Mouse (Mus musculus) v-Abl transformed pro-B cells (cell line): Measurements from ENCODE around the gene Lipa.

Experiments used
- in situ Hi-C, 2 experiments: fragments of 400-800 bp; cut with MboI; formaldehyde crosslinking; loops; one replicate each; pipeline ENCODE4 v1.15.1; 2025; ENCODE audit not compliant: unreplicated experiment in 2 of 2

The Lipa gene

DNA sequence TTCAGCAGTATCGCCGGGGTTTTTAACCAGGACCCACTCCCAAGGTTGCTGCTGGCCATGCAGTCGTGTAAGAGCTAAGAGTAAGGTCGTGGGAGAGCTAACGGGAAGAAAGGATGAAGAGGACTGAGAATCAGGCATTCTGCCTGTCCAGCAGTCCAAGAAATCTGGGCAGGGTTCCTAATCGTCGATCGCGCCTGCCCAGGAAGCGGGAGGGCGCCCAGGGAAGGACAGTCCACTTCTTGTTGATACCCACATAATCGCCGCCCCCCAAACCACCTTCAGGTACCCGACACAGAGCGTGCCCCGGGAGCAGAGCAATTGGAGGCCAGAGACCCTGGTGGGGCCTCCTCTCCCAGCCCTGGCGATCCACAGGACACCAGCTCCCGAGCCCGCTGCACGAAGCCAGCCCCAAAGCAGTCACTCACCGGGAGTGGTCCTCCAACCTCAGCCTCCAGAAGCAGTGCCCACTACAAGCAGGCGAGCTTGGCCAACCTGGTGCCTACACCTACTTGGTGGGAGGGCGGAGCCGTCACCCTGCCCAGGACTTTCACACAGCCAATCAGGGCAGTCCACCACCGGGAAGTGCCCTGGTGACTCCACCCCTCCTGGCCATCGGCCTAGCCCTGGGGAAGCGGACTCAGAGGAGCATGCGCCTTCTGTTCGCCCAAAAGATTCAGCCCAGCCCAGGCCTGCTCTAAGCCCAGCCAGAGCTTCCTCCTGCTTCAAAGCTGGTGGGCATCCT, at the start of gene Lipa:
TSS of gene Lipa (minus strand) at position 534 of the 742 bp plus-strand sequence.
- in situ Hi-C loops: loop anchor here in 1 of 2 experiments (25.0 kb wide), 1 partner anchor 260 kb away; no protein-coding TSS in a partner anchor

- in situ Hi-C loops: no loop called here
Measured at GRCm38 (mm10) chr19:34573650-34574049, 46.4 kb upstream of the Lipa start.

DNA sequence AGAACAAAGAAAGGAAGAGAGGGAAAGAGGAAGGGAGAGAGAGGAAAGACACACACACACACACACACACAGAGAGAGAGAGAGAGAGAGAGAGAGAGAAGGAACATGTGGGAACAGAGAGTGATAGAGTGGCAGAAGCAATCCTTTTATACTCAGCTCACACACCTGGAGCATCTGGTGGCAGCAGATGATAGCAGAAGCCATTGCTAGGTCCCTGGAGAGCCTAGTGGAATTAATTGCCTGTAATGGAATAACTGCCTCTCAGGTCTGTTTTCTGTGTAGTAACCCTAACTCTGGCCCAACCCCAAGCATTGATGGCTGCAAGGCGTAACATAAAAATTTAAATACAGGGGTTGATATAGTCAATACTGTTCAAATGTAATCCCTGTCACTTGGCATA, 43.8 kb upstream of the Lipa start:
- in situ Hi-C loops: no loop called here

- in situ Hi-C loops: no loop called here
Measured at GRCm38 (mm10) chr19:34569896-34570476, 42.7 kb upstream of the Lipa start.

DNA sequence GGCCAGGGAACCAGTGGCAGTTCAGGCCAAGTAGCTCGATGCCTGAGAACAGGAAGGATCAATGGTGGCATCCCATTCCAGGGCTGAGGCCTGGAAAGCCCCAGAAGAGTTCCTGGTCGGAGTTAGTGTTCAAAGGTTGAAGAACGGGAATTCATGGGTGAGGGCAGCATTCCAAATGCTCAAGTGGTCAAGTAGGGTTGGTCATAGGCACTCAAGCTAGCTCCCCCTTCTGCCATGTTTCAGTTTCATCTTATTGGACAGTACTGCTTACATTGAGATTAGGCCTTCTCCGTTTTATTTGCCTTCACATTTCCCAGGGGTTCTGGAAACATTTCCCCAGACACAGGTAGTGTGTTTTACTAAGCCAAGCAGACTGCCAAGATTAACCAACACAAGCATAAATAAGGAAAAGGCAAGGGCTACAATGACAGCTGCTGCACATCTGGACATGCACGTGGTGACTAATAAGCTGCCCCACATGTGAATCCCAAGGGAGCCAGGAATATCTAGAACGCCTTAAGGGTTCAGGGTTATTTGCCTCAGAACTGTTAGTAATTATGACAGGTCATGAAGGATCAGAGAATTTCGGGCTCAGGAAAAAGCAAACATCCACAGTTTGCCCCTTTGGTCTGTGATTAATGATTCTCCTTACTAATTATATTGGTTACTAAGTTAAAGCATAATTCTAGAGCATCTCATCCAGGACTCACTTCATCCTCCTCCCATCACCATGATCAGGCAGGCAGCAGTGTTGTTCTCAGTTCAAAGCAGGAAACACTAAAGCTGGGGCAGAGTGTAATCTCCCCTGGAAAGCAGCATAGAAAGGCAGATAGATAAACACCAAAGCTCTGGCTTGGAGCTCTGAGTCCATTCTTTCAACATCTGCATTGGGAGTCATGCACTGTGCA, 42.0 kb upstream of the Lipa start:
- in situ Hi-C loops: no loop called here

DNA sequence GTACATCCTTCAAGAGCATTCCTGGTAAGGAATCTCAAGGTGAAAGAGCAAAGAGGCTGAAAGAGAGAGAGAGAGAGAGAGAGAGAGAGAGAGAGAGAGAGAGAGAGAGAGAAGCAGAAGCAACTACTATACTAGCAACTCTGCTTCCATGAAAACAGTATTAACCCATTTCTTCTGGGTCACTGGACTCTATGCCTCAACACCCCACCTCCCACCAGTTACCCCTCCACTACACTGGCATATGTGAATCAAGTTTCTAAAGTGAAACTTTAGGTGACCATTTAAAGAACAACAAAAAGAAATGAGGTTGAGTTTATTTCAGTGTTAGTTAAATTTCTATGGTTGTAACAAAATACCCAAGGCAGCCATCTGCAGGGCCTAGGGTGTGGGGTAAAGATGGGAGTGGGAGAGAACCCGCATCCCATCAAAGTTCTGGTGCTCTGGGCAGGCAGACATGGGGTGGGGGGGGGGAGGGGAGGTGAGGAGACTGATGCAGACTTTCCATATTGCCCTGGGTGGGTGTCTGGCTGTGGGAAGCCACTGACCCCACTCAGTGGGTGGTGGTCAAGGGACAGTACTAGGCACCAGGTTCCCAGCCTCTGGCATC, 39.0 kb upstream of the Lipa start:
- in situ Hi-C loops: no loop called here

GRCm38 (mm10) chr19:34562556-34562955, 35.3 kb upstream of the Lipa start:
- in situ Hi-C loops: no loop called here

DNA sequence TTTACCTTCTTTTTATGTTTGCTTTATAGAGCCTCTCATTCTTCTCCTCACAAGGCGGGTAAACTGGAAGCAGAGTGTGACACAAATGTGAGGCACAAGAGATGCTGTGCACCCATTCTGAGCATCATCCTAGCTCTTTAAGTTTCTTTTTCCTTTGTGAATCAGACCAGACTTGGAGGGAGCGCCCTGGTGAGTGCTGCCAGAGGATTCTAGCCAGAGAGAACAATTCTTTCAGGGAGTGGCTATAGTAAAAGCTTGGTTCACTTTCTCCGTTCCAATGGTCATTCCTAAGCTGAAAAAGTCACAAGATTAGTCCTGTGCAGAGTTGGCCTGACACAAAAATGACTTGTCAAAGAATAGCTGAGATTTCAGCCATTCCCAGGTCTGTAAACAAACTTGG, 29.3 kb upstream of the Lipa start:
- in situ Hi-C loops: loop anchor here (5.0 kb wide), 2 partner anchors 36 to 41 kb away; no protein-coding TSS in a partner anchor

- in situ Hi-C loops: no loop called here
Measured at GRCm38 (mm10) chr19:34554061-34554460, 26.8 kb upstream of the Lipa start.

DNA sequence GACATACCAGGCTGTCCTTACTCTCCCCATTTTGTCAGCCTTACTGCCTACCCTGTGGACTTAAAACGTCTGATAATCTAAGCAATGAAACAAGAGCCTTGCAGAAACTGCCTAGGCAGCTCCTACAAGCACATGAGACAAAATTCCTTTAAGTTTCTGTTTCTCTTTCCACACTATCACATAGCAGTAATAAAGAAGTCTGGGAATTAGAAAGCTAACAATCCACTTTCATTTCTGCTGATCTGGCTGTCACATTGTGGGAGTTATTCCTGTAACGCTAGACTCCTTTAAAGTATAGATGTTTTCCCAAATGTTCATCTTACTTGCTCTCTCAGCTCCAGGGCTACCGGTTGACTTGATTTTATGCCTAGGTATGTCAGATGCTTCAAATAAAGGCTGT, 26.2 kb upstream of the Lipa start:
- in situ Hi-C loops: no loop called here

DNA sequence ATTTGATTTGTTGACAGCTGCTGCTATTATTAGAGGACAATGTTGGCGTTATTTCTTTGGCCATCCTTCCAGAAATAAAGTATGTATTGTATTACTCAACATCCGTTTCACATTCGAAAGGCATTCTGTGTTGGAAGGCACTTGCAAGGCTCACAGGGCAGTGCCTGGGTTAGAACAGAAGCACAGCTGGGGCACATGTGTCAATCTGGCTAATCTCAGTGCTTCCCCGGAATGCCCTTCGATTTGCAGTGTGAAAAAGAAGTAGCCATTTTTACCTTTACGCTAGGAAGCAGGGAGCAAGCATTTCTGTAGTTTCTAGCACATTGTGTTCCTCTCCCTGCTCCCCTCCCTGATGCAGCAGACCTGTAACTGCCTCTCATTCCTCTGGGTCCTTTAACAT, 25.7 kb upstream of the Lipa start:
- in situ Hi-C loops: no loop called here

GRCm38 (mm10) chr19:34551981-34552380, 24.7 kb upstream of the Lipa start:
- in situ Hi-C loops: no loop called here

DNA sequence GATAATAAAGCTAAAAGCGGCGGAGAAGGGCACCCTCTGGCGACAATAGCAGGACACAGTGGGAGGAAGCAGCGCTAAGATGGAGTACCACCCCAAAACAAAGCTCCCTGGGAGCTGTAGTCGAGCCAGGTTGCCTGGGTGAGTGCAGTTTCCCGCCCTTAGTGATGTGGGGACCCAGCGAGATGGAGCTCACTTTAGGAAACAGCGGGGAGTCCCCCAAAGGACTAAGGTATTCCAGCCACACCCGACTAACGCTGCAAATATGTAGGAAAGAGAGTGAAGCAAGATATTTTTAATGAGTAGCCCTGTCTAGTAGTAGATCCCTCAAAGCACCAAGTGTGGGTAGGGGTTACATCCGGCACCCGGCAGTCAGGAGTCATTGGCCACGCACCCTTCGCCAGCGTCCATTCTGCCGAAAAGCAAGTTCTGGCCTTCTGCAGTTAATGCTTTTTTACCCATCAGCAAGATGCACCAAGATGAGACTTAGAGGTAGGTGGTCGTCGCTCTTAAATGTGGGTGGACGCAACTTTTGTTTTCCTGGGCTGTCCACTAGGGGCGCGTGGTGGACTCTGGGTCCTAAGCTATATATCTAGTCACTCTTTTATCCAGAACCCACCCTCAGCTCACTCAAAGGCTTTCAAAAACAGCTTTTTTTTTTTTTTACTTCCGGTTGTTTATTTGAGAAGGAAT, 23.4 kb upstream of the Lipa start, which contains the start of gene Ifit2:
TSS of gene Ifit2 (plus strand) at position 161 of the 690 bp plus-strand sequence.
- in situ Hi-C loops: no loop called here

GRCm38 (mm10) chr19:34550205-34550533, 22.9 kb upstream of the Lipa start:
- in situ Hi-C loops: no loop called here

DNA sequence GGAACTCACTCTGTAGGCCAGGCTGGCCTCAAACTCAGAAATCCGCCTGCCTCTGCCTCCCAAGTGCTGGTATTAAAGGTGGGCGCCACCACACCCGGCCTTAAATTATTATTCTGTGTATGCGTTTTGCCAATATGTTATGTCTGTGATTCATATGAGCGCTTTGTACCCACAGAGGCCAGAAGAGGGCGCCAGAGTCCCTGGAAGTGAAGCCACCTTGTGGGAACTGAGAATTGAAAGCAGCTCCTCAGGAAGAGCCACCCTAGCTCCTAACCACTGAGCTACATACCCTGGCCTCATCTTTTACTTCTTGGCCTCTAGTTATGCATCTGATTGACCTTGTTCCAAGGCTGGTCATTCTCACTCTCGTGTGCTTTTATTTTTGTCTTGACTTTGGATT, 20.7 kb upstream of the Lipa start:
- in situ Hi-C loops: loop anchor here (5.0 to 25.0 kb wide), 7 partner anchors 46 to 303 kb away; no protein-coding TSS in a partner anchor

DNA sequence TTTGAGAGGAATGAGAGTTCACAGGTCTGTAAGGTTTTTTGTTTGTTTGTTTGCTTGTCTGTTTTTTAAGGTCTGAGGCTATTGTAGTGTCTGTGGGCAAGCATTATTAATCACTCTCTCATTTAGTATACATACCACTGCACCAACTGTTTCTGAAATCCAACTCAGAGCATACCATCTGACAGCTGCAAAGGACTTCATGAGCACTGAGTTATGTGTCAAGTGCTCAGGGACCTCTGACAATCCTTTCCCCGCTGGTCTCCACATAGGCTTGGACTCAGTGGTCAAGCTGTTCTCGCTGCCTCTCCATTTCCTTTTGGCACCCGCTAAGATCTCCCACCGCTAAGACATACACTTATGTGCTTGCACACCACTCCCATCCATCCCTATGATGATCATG, 18.9 kb upstream of the Lipa start:
- in situ Hi-C loops: loop anchor here (5.0 to 25.0 kb wide), 7 partner anchors 44 to 301 kb away; no protein-coding TSS in a partner anchor

DNA sequence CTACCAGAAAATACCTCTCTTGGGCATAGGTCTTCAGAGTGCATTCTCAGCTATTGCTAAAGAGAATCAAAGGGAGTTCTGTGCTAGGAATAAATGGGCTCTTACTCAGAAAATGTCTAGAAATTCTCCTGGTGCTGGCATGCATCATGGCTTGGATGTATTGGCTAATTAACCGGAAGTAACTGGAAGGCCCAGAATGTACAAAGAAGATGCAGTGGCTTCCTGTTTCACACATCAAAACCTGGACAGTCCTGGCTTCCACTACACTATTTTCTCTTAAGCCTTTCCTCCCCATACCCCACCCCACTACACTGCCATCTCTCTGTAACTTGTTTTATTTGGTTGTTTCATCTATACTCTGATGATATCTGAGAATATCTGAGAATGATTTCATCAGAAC, 12.1 kb upstream of the Lipa start:
- in situ Hi-C loops: loop anchor here in 1 of 2 experiments (25.0 kb wide), 1 partner anchor 248 kb away; no protein-coding TSS in a partner anchor

DNA sequence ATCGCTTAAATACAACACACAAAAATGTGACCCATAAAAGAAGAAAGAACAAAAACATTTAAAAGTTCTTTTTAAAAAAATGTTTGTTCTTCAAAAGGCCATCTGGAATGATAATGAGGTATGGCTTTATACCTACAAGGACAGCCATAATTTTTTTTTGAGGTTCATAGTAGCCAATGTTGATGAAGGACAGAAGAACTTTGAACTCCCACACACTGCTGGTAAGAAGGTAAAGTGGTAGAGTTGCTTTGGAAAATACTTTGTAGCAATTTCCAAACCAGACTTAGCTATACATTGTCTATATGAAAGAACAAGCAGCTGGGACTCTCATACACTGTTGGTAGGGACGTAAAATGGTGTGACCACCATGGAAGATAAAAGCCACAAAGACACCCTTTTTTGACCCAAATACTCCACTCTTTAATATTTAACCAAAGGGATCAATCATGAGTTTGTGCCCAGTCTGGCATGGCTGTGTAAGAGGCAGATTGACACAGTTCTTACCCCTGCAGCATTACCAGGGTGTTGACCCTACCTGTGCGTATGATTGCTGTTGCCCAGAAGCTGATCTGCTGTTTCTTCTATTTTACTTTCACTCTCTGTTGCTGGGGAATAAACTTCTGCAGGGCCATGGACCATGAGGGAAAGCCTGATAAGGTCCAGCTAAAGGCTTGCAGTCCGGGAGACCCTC, 4.9 kb upstream of the Lipa start:
- in situ Hi-C loops: loop anchor here in 1 of 2 experiments (25.0 kb wide), 1 partner anchor 255 kb away; no protein-coding TSS in a partner anchor

- in situ Hi-C loops: loop anchor here in 1 of 2 experiments (25.0 kb wide), 1 partner anchor 261 kb away; no protein-coding TSS in a partner anchor
Measured at GRCm38 (mm10) chr19:34526321-34526923, 852 bp downstream of the Lipa start.
